Comparison of ENCODE assay signal across 19 mouse cellular contexts in genomic region chr3:41499680-41500079, GRCm38 (mm10). TPM values are rescaled to one million over a fixed set of nuclear protein-coding genes. Genes with fewer than 3 reads are reported as not detected.
DNase-seq lines count a peak whose midpoint lies in the region; ATAC-seq and TF ChIP-seq lines count a peak whose summit lies in the region.
"Had no signal": no experiment of that assay in that cellular context is flagged by ENCODE, and none has a peak within 500 bp of the region (broad histone marks: within the 10 kb centered on the region; RNA-seq: fewer than 3 reads in every experiment).

No protein-coding gene starts in this region.

- no peak overlapping the region for H3K4me2 ChIP-seq in hindbrain, embryonic 14.5 days (replicated peaks)
- H3K4me2 ChIP-seq: embryonic facial prominence, embryonic 13.5 days; forebrain, embryonic 12.5 days; hindbrain, embryonic 13.5 days; kidney, embryonic 15.5 days had no signal

- WGBS in heart, embryonic 10.5 days, result 82% methylated on average over 2 of the region's 2 CpGs
- 90% methylated on average over 2 of the region's 2 CpGs for WGBS in hindbrain, embryonic 14.5 days

- TF ChIP-seq POLR2A in MEL (IDR thresholded peaks at IDR 0.05; ENCODE audit: control insufficient read depth in 1 of 2, insufficient read depth in 1 of 2, low read depth in 1 of 2, low read length in 2 of 2, poor library complexity in 1 of 2), result no peak

- no peaks in the 10 kb centered on the region for H3K36me3 ChIP-seq in heart, embryonic 10.5 days
- H3K36me3 ChIP-seq in MEL (ENCODE audit: control insufficient read depth in 1 of 2, insufficient read depth in 2 of 2, low read length in 2 of 2), result no peaks in the 10 kb centered on the region
- H3K36me3 ChIP-seq in hindbrain, embryonic 14.5 days (replicated peaks; ENCODE audit: control insufficient read depth, insufficient read depth), result no peaks in the 10 kb centered on the region
- H3K36me3 ChIP-seq: embryonic facial prominence, embryonic 13.5 days; forebrain, embryonic 12.5 days; G1E; hindbrain, embryonic 13.5 days; kidney, embryonic 15.5 days had no signal

- H3K9me3 ChIP-seq in heart, embryonic 10.5 days, result no peaks in the 10 kb centered on the region
- no peaks in the 10 kb centered on the region for H3K9me3 ChIP-seq in MEL (replicated peaks; ENCODE audit: insufficient read depth, low read length)
- H3K9me3 ChIP-seq in hindbrain, embryonic 14.5 days (ENCODE audit: control insufficient read depth, low read length), result no peaks in the 10 kb centered on the region
- H3K9me3 ChIP-seq: embryonic facial prominence, embryonic 13.5 days; forebrain, embryonic 12.5 days; G1E; hindbrain, embryonic 13.5 days; kidney, embryonic 15.5 days had no signal

- H3K4me1 ChIP-seq in heart, embryonic 10.5 days, result peaks cover 7% of the 10 kb centered on the region; the same call in 1 of the 2 replicates
- no peaks in the 10 kb centered on the region for H3K4me1 ChIP-seq in MEL (ENCODE audit: control insufficient read depth in 1 of 2, insufficient read depth in 2 of 2, low read length in 2 of 2)
- peaks cover 14% of the 10 kb centered on the region for H3K4me1 ChIP-seq in brown adipose tissue, adult 24 weeks (ENCODE audit: control insufficient read depth, insufficient read depth, insufficient read length, low read length)
- no peaks in the 10 kb centered on the region for H3K4me1 ChIP-seq in hindbrain, embryonic 14.5 days (replicated peaks; ENCODE audit: control insufficient read depth, insufficient read depth, low read length)
- H3K4me1 ChIP-seq: embryonic facial prominence, embryonic 13.5 days; forebrain, embryonic 12.5 days; hindbrain, embryonic 13.5 days had no signal

- H3K4me3 ChIP-seq in heart, embryonic 10.5 days, result no peak overlapping the region
- H3K4me3 ChIP-seq in MEL (ENCODE audit: control insufficient read depth in 1 of 2, insufficient read depth in 1 of 2, low read depth in 2 of 2, low read length in 2 of 2), result no peak overlapping the region
- H3K4me3 ChIP-seq in brown adipose tissue, adult 24 weeks (ENCODE audit: insufficient read depth, low read depth, low read length), result no peak overlapping the region
- no peak overlapping the region for H3K4me3 ChIP-seq in hindbrain, embryonic 14.5 days (replicated peaks; ENCODE audit: low read length)
- H3K4me3 ChIP-seq: embryonic facial prominence, embryonic 13.5 days; forebrain, embryonic 12.5 days; hindbrain, embryonic 13.5 days; kidney, embryonic 15.5 days had no signal

- 0 out of 2 replicates have a peak, but pooled peaks have one; percentile 24 for ATAC-seq in megakaryocyte, adult 5-6 weeks (ENCODE audit: poor library complexity, severe bottlenecking)
- no peak for ATAC-seq in hindbrain, embryonic 14.5 days (ENCODE audit: low FRiP score)
- ATAC-seq: forebrain, embryonic 16.5 days had no signal

- intact Hi-C loops in heart, postnatal 10 days (cut with DNase I), result loop anchor here (5.0 kb wide), 1 partner anchor 53 kb away; no protein-coding TSS in a partner anchor

- no peaks in the 10 kb centered on the region for H3K79me2 ChIP-seq in MEL (ENCODE audit: control insufficient read depth, insufficient read depth, low read length, poor library complexity)

- TF ChIP-seq RAD21 in MEL (IDR thresholded peaks at IDR 0.05; ENCODE audit: low read depth, low read length), result no peak

- H3K9ac ChIP-seq in MEL (ENCODE audit: control insufficient read depth, low read depth, low read length, poor library complexity, severe bottlenecking), result no peak overlapping the region
- no peak overlapping the region for H3K9ac ChIP-seq in hindbrain, embryonic 14.5 days
- H3K9ac ChIP-seq: embryonic facial prominence, embryonic 13.5 days; forebrain, embryonic 12.5 days; hindbrain, embryonic 13.5 days; kidney, embryonic 15.5 days had no signal

- H3K27ac ChIP-seq in heart, embryonic 10.5 days, result no peak overlapping the region
- H3K27ac ChIP-seq in MEL (ENCODE audit: control insufficient read depth, low read depth, low read length), result no peak overlapping the region
- H3K27ac ChIP-seq in brown adipose tissue, adult 24 weeks (replicated peaks; ENCODE audit: low read depth, low read length), result peak overlapping the region; percentile 71; the same call in 1 of the 2 replicates
- no peak overlapping the region for H3K27ac ChIP-seq in hindbrain, embryonic 14.5 days
- H3K27ac ChIP-seq: embryonic facial prominence, embryonic 13.5 days; forebrain, embryonic 12.5 days; hindbrain, embryonic 13.5 days had no signal

- DNase-seq in heart, embryonic 10.5 days (ENCODE audit: low spot score), result peak; percentile 41
- no peak for DNase-seq in heart, postnatal 10 days
- peak; percentile 46 for DNase-seq in MEL (ENCODE audit: low read depth, low spot score)
- DNase-seq in hindbrain, embryonic 14.5 days (ENCODE audit: low spot score), result no peak
- no peak for DNase-seq in embryo, embryonic 10 days (ENCODE audit: low spot score)
- DNase-seq: adrenal gland, postnatal 14 days; cerebellum, adult 8-10 months; cerebellum, postnatal 25 days; gastrocnemius, postnatal 25 days; heart, postnatal 14 days; kidney, adult 11 months had no signal

- TF ChIP-seq EP300 in MEL (IDR thresholded peaks at IDR 0.05; ENCODE audit: low read depth in 1 of 2, low read length in 2 of 2), result no peak

- TF ChIP-seq CTCF in MEL (IDR thresholded peaks at IDR 0.05 in 2 of 3, conservative IDR thresholded peaks at IDR 0.05 in 1 of 3; ENCODE audit: control insufficient read depth in 1 of 3, insufficient read depth in 1 of 3, low read depth in 2 of 3, low read length in 3 of 3, poor library complexity in 1 of 3, severe bottlenecking in 1 of 3), result no peak

- no peaks in the 10 kb centered on the region for H3K27me3 ChIP-seq in heart, embryonic 10.5 days (ENCODE audit: insufficient read depth, poor library complexity, severe bottlenecking)
- no peaks in the 10 kb centered on the region; a peak in 1 of 4 replicates for H3K27me3 ChIP-seq in MEL (ENCODE audit: control insufficient read depth in 1 of 2, insufficient read depth in 2 of 2, low read length in 2 of 2)
- H3K27me3 ChIP-seq in hindbrain, embryonic 14.5 days (ENCODE audit: control insufficient read depth, insufficient read depth, low read length), result no peaks in the 10 kb centered on the region
- H3K27me3 ChIP-seq: embryonic facial prominence, embryonic 13.5 days; forebrain, embryonic 12.5 days; hindbrain, embryonic 13.5 days; kidney, embryonic 15.5 days had no signal

TF ChIP-seq in MEL, 35 proteins besides CTCF, POLR2A, EP300 and RAD21:
- TF ChIP-seq ZNF384 (IDR thresholded peaks at IDR 0.05; ENCODE audit: low read depth, low read length), result no peak
- TF ChIP-seq GATA1 (IDR thresholded peaks at IDR 0.05; ENCODE audit: low read depth, low read length), result no peak
- no peak for TF ChIP-seq CHD1 (IDR thresholded peaks at IDR 0.05; ENCODE audit: low read depth, low read length)
- peak; percentile 25; the same call in 1 of the 2 replicates for TF ChIP-seq ELF1 (IDR thresholded peaks at IDR 0.05; ENCODE audit: low read depth, low read length)
- no peak for TF ChIP-seq TBP (IDR thresholded peaks at IDR 0.05; ENCODE audit: low read depth, low read length)

RNA-seq across cellular contexts. Expression of gene Jade1, which starts 55.9 kb away (rescaled TPM):
- polyA plus RNA-seq in heart, embryonic 10.5 days (2016; fragmentation: Nextera tagmentation; extraction: Ambion mirVana), result 13.1 and 17.8 TPM in 2 replicates
- total RNA-seq in heart, postnatal 10 days (2021), result 10 to 100 TPM; 35.4 to 42.4 TPM
- 98.8 and 116 TPM in 2 replicates for total RNA-seq in MEL (2012; rRNA removed)
- 100 to 1,000 TPM; 134 to 150 TPM for polyA plus RNA-seq in MEL (2012; ENCODE audit: insufficient read depth in 1 of 2, insufficient read length in 2 of 2, low read depth in 1 of 2, low replicate concordance in 2 of 2, missing spikeins in 1 of 2)
- 22.5 and 25.2 TPM in 2 replicates for polyA plus RNA-seq in brown adipose tissue, adult 24 weeks (2012; ENCODE audit: insufficient read depth, insufficient read length, missing spikeins)
- 23.4 and 26.5 TPM in 2 replicates for total RNA-seq in megakaryocyte, adult 5-6 weeks (2015)
- total RNA-seq in megakaryocyte, adult 5-6 weeks (2017), result 17.7 and 20.4 TPM in 2 replicates
- 13.3 and 16.6 TPM in 2 replicates for polyA plus RNA-seq in hindbrain, embryonic 14.5 days (2014; fragmentation: Nextera tagmentation; extraction: Ambion mirVana)

Comparison
In these comparisons a context has a peak if more than half of its experiments do, and no peak if none do; other contexts are left out.
1. DNase-seq: peak in heart, embryonic 10.5 days (single experiment) and MEL (single experiment); none in heart, postnatal 10 days (0 of 2), hindbrain, embryonic 14.5 days (single experiment) and embryo, embryonic 10 days (single experiment).